Mouse (Mus musculus) activated CD4-positive, CD25-positive, alpha-beta regulatory T cell (primary cell): ENCODE data around the gene Golgb1. TPM values are rescaled to one million over a fixed set of nuclear protein-coding genes. Genes with fewer than 3 reads are reported as not detected.

ENCODE experiments used
- polyA plus RNA-seq, 2 experiments: library from polyadenylated mRNA; unstranded; fragments of 100-300 nt; shearing (Covaris generic); gene quantifications; one replicate each; pipeline ENCODE4 v1.2.1; 2017

Gene Golgb1
- 10 to 100 TPM; 37.9 to 41.7 TPM for polyA plus RNA-seq

DNA sequence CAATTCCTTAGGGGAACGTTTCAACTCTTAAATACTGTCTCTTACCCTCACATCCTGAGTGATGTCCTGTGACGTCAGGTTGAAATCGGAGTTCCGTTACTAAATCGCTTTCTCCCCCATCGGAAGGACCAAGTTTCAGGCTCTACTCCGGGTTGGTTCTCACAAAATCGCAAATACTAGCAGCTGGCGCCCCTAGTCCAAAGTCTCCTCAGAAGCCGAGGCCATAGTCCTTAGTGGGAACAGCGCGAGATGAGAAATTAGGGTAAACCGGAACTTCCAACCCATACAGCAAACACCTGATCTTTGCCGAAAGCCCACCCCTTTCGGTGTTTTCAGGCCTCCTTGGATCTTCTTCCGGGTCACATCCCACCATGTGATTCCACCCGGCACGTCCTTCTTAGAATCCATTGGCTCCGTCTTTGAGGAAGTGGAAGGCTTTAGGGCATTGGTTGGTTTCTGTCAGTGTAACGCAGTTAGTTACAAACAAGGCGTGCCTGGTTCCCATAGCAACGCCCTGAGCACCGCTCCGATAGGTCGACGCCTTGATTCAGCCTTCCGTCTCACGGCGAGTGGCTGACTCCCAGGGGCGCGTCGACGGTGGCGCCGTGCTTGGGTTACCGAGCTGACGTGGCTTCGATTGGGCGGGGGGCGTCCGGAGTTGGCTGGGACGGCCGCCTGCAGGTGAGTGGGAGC is at the start of gene Golgb1, which contains the start of gene Eaf2:
Golgb1 (plus strand) TSS at position 558 of the 693 bp plus-strand sequence.
Eaf2 (minus strand) TSS at position 421 of the 693 bp plus-strand sequence.

DNA sequence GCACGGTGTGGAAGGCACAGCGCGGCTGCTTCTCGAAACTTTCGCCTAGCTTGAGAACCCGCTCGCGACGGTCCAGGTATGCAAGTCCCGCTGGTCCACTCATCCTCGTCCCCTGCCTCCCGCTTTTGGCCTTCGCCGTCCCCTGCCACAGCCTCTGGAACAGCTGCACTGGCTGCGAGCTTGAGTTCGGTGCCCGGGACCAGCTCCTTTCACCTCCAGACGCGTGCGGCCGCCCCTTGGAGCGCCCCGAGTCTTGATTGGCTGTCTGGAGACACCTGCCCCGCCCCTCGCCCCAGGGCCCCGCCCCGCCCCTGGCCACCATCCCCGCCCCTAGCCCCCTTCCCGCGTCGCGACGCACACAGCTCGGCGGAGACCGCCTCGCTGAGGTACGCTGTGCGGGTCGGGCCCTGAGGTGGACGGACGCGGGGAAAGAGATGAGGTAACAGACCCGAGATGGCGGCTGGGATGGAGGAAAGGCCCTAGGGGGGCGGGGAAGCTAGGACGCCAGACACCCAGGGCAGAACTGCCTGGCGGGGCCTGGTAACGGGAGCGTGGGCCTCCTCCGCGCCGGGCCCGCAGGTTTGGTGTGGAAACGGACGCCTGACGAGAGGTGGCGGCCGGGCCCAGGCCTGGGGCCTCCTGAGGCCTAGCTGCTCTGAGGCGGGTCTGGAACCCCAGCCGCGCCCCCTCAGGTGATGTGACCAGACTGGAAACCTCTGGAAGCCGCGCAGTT is 46.7 kb upstream of the Golgb1 start, which contains the start of gene Iqcb1:
Iqcb1 (plus strand) TSS at position 332 of the 733 bp plus-strand sequence.

DNA sequence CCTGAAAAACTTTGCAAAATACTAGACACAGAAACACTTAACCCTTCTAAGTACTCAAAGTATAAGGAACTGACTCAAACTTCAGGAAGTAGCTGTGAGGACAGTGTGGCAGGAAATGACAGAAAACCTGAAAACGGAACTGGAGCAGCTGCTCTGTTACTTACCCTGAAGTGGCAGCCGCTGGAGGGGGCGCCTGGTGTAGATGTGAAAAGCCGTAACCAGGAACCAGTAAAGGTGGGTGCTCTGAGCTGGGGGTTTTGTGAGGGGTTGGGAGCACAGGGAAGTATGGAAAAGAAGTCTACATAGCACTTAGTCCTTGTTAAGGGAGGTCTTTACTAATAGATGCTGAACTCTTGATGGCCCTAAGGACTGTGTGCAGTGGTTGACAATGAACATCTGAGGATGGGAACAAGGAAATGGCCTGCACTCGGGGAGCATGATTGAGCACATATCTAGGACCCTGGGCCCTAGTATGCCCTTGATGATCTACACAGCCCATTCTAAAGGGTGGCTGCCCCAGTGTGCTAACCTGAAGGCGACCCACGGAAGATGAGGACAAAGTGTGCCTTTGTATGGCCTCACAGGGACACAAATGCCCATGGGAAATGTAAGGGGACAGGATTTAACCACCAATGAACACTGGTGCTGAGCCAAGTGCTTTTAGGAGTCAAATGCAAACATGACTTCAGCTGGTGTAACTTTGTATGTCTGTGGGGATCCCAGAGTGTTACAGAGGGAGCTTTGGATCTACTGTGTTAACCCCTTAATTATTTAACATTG is 60.1 kb downstream of the Golgb1 start, which contains the start of gene Hcls1:
Hcls1 (plus strand) TSS at position 143 of the 780 bp plus-strand sequence.

Other genes starting within 250 kb of the Golgb1 start
- 10 to 100 TPM; 22.1 to 29.9 TPM for gene Cd86, start 209.1 kb upstream of the Golgb1 start, polyA plus RNA-seq
- gene Ildr1, start 181.2 kb upstream of the Golgb1 start, polyA plus RNA-seq, result 10 to 100 TPM in 1 of 2 experiments, 1 to 10 TPM in 1; 8.3 to 13.6 TPM
- gene Slc15a2, start 90.2 kb upstream of the Golgb1 start, polyA plus RNA-seq, result 10 to 100 TPM in 1 of 2 experiments, 1 to 10 TPM in 1; 6.1 to 12.6 TPM
- gene Iqcb1, start 46.8 kb upstream of the Golgb1 start, polyA plus RNA-seq, result 10 to 100 TPM in 1 of 2 experiments, 1 to 10 TPM in 1; 8.2 to 19.4 TPM
- 1 to 10 TPM in 1 of 2 experiments, under 1 TPM in 1; 0.41 to 1.7 TPM for gene Eaf2, start 137 bp upstream of the Golgb1 start, polyA plus RNA-seq
- 100 to 1,000 TPM; 135 to 255 TPM for gene Hcls1, start 59.8 kb downstream of the Golgb1 start, polyA plus RNA-seq
- gene Fbxo40, start 115.3 kb downstream of the Golgb1 start, polyA plus RNA-seq, result under 1 TPM; 0.27 to 0.60 TPM
- gene Polq, start 136.6 kb downstream of the Golgb1 start, polyA plus RNA-seq, result 1 to 10 TPM; 2.2 to 2.4 TPM